Mouse (Mus musculus) left cerebral cortex, postnatal 10 days (tissue): ENCODE results near the gene Fasn. TPM values are rescaled to one million over a fixed set of nuclear protein-coding genes. Genes with fewer than 3 reads are reported as not detected.
"Not testable (repeated sequence)": the region's sequence is repeated elsewhere in the genome, so short reads cannot be mapped to it uniquely, and the experiment has no call there.

Source experiments
- DNase-seq, 2 experiments: peaks; one replicate each; pipeline ENCODE4 v3.0.0; 2021 to 2022; ENCODE audit warnings: low spot score in 2 of 2, mixed read lengths in 1 of 2; ENCODE audit errors: extremely low spot score in 1 of 2
- intact Hi-C: fragments of 180-260 bp; cut with DNase I; formaldehyde crosslinking; loops from one replicate; pipeline ENCODE4 v1.15.1; 2025
- total RNA-seq, 2 experiments: library from RNA; stranded (reverse); gene quantifications; 2 replicates each; pipeline ENCODE4 v1.2.3; 2021

The Fasn gene
- 100 to 1,000 TPM; 258 to 269 TPM for total RNA-seq

DNA sequence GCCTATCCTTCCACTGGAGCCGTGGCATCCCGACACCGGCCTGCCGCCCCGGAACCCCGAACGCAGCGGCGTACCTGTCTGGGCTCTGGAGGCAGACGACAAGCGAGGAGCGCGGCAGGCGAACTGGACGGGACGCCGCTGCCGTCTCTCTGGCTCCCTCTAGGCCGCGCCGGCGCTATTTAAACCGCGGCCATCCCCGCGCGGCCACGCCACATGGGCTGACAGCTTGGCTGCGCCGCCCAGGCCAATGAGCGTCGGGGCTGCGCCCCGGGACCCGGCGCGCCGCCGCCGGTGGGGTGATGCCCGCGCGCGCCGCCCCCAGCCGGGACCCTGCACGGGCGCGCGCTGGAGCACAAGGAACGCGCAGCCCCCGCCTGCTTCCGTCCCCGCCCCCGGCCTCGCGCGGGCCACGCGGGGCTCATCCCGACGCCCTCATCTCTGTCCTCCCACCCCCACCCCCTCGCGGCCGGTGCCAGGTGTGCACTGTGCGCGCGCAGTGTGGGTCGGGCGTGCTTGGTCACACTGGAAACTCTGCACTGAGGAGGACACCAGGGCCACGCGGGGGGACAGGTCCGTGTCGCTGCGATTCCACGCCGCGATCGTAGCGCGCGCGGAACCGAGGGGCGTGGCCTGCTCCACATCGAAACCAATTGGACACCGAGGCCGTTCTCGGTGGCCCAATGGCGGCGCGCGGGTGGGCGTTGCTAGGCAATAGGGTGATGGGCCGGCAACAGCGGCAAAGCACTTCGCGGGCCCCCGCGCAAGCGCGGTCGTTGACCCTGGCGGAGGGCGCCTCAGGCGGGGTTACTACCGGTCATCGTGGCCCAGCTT, at the start of gene Fasn:
TSS of gene Fasn (minus strand) at position 592 of the 831 bp plus-strand sequence.
- peak; percentile 97 to 99 for DNase-seq
- intact Hi-C loops: loop anchor here (5.0 kb wide), 1 partner anchor 78 kb away; no protein-coding TSS in a partner anchor

DNA sequence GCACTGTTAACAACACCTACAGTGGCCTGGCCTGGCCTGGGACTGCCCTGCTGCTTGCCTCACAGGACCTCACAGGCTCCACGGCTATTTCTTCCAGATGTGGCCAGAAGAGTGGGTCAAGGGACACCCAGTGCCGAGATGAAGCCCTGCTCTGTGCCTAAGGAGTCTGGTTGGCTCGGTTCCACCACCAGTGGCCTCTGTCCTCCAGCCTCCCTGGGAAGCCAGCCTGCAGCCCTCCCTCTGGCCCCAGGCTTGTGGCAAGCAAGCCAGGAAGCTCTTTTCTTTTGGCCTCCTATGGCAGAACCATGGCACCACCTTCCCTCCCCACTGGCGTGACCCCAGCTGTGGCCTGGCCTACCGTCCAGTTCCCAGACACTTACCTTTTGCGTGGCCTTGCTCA, 48.9 kb upstream of the Fasn start:
- DNase-seq: peak in 1 of 2 experiments; percentile 66
- intact Hi-C loops: no loop called here

DNA sequence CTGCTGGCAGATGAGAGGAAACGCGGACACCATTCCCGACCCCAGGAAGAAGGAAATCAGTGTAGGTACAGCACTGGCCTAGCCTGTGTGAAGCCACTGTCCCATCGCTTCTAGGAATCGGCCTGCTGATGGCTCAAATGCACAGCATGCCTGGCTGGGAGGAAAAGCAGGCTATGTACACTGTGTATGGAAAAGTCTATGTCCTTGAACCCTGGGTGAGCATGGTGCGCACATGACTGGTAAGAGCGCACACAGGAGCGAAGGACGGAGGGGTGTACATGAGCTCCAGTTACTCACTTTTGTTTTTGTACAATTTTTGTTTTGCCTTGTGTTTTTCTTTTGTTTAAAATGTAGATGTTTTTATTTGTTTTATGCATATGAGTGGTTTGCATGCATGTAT, 47.2 kb upstream of the Fasn start:
- no peak for DNase-seq
- intact Hi-C loops: no loop called here

DNA sequence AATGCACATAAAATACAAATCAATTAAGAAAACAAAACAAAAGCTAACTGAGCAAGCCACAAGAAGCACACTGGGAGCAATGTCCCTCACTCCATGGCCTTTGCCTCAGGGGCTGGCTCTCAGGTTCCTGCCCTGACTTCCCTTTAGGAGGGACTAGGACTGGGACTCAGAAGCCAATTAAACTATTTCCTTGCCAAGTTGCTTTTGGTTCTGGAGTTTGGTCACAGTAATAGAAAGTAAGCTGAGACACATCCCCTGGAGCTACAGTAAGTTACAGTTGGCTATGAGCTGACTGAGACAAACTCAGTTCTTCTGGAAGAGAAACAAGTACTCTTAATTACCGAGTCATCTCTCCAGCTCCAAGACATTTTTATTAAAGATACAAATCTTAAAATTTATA, 41.5 kb upstream of the Fasn start:
- intact Hi-C loops: no loop called here
- no peak for DNase-seq

DNA sequence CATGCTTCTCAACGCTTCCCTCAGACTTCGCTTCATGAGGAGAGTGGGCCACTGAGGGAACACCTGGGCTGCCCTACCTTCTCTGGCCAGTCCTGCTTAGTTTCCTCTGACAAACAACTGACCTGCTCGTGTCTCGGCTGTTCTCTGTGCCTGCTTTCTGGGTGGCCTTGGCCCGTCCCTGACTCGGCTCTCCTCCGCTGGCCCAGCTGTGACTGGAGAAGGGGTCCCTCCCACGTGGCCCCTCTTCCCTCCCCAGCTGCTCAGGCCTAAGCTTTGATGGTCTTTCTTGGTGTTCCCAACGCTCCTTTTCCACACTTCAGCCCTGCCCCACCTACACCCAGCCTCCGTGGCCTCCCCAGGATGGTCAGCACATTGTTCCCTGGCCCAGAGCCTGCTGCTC, 38.5 kb upstream of the Fasn start:
- no peak for DNase-seq
- intact Hi-C loops: no loop called here

DNA sequence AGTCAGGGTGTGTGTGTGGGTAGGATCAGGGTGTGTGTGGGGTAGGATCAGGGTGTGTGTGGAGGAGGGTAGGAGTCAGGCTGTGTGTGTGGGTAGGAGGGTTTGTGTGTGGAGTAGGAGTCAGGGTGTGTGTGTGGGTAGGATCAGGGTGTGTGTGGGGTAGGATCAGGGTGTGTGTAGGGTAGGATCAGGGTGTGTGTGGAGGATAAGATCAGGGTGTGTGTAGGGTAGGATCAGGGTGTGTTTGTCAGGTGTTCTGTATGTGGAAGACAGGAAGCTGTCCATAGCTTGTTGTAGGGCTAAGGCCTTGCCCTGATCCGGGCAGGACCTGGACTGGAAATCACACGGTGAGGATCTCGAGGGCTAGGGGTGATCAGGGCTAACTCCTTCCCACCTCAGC, 31.6 kb upstream of the Fasn start:
- intact Hi-C loops, DNase-seq: not testable (repeated sequence)

DNA sequence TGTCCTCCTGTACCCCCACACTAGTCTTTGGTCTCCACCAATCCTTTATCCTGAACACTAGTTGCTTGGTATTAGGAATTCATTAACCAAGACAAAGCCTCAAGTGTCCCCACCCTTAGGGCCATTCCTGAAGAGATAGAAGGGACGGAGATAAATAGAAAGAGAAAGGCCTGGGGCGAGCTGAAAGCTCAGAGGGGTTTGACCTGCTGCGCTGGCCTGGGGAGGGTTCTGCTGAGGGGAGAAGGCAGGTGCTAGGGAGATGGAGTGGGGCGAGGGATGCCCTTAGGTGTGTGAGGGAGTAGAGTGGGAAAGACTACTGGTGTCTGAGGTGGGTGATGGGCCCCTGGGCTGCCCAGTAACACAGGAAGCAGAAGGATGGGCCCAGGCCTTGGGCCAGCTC, 29.4 kb upstream of the Fasn start:
- intact Hi-C loops: no loop called here
- no peak for DNase-seq

DNA sequence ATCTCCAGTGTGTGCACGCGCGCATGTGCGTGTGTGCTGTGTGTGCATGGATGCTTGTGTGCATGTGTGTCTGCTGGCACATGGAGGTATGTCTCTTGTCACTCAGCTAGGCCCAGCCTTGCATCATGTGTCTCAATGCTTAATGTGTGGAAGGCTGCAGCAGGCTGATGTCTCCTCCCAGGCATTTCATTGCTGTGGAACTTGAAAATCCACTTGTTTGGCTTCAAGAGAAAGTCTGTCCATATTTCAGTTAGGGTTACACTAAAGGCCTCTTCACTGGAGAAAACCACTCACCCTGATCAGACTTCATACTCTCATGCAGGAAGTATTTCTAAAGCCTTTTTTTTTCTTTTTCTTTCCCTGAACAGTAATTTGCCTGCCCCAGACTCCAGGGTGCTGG, 28.8 kb upstream of the Fasn start:
- no peak for DNase-seq
- intact Hi-C loops: no loop called here

DNA sequence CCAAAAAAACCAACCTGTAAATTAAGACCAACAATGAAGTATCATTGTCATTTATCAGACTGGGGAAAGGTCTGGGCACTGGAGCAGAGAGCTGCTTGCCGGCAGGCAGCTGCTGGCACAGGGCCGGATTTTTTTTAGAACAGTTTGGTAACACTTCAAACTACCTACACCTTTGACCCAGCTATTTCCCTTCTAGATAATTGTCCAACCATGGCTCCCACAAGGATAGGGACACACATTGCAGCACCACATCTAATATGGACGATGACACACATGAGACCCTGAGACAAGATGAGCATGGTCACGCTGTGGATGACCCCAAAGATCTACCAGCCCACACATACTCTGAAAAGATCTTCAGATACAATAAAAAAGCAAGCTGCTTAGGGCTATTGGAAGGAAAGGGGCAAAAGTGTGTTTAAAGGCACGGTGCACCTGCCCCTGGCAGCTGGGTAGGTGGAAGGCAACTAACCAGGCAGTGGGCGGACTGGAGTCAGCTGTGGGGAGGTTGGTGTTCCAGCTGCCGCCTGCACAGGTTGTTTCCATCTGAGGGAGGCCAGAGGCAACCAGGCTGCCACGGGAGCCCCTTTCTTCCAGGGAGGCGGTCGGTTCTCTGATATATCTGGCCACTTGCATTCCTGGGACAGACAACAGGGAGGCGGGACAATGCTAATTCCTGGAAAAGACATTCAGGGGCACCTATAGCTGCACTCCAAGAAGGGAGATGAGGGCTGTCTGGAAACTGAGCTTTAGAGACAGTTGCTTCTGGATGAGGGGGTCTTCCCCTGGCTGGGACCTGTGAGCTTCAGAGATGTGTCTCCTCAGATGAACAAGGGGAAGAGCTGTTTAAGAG, 28.0 kb upstream of the Fasn start:
- no peak for DNase-seq

DNA sequence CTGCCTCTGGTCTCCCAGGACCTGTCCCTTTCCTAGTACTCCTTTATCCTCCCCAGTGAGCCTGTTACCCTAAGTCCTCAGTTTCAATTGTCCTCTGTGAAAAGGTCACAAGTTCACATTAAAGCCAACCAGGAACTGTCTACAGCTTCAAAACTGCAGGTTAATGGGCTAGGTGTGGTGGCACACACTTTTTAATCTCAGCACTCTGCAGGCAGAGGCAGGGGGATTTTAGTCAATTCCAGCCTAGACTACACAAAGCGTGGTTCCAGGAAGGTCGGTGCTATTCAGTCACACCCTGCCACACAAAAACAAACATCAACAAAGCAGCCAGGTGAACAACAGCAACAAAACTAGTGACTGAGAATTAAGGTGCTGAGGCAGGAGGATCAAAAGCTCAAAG, 27.2 kb upstream of the Fasn start:
- intact Hi-C loops: no loop called here
- no peak for DNase-seq

More for the DNA sequence above, 28.0 kb upstream of the Fasn start:
- intact Hi-C loops: no loop called here

DNA sequence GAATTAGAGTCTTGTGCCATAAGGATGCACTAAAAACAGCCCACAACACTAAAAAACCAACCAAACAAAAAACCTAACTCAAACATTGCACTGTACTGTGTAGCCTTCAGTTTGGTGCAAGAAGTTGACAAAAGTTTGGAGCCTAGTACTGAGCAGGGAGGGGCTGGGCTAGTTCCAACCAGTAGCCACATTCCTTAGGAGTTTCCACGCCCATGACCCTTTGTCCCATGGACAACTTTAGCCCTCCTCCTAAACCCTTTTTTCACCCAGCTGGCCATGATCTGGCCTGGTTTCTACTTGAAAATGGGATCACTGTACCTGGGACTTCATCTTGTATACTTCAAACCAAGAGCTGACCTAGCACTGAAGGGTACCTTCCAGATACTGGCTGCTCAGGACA, 26.8 kb upstream of the Fasn start:
- intact Hi-C loops: no loop called here

DNA sequence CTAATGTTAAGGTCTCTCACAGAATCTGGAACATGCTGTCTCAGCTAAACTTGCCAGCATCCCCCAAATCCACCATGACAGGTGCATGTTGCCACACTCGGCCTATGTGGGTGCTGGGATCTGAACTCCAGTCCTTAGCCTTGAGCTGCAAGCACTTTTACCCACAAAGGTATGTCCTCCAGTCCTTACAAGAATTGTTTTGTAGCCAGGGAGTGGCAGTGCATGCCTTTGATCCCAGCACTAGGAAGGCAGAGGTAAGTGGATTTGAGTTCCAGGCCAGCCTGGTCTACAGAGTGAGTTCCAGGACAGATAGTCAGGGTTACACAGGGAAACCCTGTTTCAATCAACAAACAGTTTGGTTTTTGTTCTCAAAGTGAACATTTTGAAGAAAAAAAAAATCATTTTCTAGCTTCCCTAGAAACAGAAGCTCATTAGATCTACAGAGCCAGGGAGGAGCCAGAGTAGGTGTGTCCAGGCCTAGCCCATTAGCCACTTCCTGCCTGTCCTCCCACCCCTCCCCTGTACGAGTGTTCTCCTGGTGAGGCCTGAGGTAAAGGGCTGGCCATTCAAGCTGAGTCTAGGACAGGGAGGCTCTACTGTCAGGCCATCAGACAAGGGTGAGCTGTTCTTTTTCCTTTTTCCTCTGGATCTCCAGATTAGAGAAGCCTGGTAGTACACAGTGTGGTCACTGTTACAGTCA, 26.1 kb upstream of the Fasn start:
- intact Hi-C loops: no loop called here
- DNase-seq: no peak

More for the DNA sequence above, 26.8 kb upstream of the Fasn start:
- no peak for DNase-seq

DNA sequence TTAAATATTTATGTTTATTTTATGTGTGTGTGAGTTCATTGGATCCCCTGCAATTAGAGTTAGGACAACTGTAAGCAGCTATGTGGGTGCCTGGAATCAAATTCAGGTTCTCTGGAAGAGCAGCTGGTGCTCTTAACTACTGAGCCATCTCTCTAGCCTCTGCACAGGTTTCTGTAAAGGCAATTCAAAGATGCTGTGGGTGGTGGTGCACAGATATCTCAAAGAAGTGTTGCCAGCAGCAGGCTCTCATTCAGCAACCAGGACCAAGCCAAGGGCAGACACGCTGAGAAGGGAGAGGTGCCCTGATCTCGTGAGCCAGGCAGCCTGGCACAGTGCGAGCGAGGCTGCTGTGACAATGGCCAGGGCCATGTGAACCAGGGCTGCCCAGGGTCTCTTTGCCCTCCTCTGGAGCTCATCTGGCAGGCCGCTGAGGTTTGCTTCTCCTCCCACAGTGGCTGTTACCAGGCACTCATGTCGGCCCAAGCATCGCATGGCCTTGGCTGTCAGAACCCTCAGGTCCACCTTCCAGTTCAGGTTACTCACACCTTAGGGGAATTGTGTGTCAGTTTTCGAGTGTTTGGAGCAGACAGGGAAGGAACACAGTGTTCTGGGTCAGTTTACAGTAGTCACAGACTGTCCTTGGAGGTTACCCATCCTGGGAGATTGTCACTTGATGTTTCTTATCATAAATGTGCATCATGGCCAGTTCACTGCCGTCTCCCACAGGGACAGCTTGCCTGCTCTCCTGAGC, 22.6 kb upstream of the Fasn start:
- intact Hi-C loops: no loop called here
- no peak for DNase-seq

DNA sequence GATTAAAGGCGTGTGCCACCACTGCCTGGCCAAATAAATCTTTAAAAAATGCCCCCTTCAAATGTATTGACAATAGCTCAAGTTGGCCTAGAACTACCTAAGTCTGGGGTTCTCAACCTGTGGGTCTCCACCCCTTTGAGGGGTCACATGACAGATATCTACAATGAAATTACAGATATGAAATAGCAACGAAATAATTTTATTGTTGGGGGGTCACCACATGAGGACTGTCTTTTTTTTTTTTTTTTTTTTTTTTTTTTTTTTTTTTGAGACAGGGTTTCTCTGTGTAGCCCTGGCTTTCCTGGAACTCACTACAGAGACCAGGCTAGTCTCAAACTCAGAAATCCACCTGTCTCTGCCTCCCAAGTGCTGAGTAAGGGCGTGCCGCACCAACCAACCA, 20.0 kb upstream of the Fasn start:
- intact Hi-C loops: no loop called here
- DNase-seq: no peak

DNA sequence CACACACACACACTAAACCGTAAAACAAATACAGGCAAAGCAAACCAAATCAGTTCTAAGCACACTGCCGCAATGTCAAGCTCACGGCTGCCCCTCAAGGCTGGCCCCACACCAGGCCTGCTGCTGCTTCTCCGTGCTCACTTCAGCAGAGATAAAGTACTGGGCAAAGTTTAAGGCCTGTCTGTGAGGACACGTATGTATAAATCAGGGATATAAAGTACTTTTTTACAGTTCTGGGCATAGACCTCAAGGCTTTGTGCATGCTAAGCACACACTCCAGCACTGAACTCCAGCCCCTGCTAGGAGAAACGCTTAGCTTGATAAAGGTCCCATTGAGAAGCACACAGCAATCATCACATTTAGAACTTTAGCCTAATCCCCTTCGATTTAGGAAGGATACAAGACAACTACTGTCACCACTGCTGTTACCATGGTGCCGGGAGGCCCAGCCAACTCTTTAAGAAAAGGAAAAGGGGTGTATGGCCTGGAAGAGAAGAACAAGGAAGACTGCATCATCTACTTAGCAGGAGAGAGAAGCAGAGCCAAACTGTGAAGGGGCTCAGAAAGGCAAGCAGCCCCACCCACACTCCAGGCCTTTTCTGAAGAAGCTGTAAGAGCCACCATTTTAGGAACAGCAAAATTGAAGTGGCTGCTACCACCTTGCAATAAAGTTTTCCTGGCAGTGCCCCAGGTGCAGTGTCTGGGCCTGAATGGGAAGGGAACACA, 9.4 kb upstream of the Fasn start:
- DNase-seq: peak in 1 of 2 experiments; percentile 23
- intact Hi-C loops: no loop called here

DNA sequence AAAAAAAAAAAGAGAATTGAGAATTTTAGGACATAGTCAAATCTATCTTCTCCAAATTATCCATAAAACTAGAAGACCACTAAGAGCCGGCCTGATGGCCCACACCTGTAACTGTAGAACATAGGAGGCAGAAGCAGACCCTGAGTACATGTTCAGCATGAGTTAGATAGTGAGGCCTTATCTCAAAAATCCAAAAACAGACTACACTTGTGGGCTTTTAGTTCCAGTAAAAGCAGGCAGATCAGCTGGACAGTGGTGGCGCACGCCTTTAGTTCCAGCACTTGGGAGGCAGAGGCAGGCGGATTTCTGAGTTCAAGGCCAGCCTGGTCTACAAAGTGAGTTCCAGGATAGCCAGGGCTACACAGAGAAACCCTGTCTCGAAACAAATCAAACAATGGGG, 8.6 kb upstream of the Fasn start:
- DNase-seq, intact Hi-C loops: not testable (repeated sequence)

DNA sequence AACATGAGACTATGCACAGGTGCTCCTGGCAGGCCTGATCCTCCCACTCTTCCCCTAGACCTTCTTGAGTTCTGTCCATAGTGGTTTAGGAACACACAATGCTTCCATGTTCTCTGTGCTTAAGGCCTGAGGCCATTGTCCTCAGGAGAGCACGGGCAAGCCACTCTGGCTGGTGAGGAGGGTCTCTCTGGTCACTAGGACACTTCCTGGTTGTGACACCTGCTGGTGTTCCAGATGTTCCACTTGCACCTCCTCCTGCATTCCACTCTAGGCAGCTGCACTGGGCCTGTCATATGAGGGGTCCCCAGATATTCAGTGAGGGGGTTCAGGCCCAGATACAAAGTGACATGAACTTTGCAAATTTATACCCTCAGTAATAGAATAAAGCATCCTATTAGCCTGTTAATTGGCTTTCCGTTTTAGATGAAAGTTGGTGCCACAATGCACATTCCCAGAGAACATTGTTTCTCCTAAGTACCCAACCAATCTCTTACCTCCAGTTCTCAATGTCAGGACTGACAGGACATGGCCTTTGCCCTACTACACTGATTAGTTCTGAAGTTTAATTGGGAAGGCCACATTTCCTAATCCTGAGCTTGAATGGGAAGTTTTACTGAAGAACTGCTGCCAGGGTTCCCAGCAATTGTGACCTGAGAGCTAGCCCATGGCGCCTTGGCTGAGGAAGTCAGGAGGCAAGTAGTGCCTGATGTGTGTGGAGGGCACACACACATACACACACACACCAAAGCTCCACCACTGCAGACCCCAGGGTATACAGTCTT, 7.5 kb upstream of the Fasn start:
- intact Hi-C loops: no loop called here
- no peak for DNase-seq
